Mouse (Mus musculus) liver, embryonic 14 days (tissue): ENCODE data around the gene Zfp870. TPM values are rescaled to one million over a fixed set of nuclear protein-coding genes. Genes with fewer than 3 reads are reported as not detected.

Source experiments
- polyA plus RNA-seq: library from polyadenylated mRNA; depleted of rRNA; stranded (reverse); fragments of >200 nt; gene quantifications from 2 replicates; pipeline ENCODE4 v1.2.3, GENCODE M21; 2012; rRNA removed

Gene Zfp870
- polyA plus RNA-seq, result 0.90 and 0.93 TPM in 2 replicates

DNA sequence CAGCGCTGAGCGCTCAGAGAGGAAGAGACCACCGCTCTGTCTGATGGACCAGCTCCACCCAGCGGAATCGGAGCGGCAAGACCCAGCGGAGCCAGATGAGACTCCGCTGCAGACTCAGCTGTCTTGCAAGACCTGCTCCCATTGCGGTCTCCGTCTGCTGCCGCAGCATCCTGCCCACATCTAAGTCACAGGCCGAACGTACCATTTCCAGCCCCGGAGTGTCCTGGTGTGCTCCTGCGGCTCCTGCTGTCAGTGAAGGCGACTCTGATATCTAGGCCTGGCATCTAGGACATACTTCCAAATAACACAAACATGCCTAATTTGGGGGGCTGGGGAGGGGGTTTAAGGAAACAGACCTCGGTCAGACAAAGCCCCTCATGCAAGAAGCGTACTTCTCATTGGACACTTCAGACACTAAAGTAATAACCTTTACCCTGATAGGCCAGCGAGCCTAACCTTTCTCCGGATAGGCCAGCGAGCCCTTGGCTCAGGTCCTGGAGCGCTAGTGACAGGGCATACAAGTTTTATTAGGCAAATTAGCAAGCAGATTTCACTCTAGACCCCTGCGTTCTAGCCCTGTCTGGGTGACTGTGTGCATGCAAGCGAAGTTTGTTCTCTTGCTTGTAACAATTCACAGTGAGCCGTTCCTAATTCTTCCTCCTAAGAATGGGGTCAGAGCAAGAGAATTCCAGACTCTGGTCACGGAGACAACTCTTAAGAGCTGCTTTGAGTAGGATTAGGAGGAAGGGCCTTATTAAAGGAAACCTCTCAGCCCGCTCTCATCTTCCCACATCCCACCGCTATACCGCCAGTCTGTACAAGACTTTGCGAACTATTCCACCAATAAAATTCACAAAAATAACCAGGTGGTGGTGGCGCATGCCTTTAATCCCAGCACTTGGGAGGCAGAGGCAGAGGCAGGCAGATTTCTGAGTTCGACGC, at the start of gene Zfp870:
Gene Zfp870, minus strand, starts transcription at position 404 of the 942 bp plus-strand sequence.

DNA sequence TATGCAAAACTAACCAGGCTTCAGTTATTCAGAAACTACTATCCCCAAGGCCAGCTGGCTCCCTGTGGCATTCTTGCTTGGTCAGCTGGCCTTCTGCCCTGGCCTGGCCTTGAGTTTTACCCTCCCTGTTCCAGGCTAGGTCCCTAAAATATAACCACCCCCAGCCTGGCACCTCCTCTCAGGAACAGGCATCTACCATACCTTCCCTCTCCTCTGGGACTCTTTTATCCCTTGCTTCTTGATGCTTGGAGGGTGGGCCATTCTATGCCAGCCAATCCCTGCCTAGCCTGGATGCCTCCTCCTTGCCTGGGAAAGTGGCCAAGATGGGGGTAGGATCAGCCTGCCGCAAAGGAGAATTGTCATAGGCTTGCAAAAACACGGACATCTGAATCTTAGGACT, 25.7 kb upstream of the Zfp870 start, which contains the start of gene Cyp4f14:
Gene Cyp4f14, minus strand, starts transcription at position 212 of the 400 bp plus-strand sequence.

DNA sequence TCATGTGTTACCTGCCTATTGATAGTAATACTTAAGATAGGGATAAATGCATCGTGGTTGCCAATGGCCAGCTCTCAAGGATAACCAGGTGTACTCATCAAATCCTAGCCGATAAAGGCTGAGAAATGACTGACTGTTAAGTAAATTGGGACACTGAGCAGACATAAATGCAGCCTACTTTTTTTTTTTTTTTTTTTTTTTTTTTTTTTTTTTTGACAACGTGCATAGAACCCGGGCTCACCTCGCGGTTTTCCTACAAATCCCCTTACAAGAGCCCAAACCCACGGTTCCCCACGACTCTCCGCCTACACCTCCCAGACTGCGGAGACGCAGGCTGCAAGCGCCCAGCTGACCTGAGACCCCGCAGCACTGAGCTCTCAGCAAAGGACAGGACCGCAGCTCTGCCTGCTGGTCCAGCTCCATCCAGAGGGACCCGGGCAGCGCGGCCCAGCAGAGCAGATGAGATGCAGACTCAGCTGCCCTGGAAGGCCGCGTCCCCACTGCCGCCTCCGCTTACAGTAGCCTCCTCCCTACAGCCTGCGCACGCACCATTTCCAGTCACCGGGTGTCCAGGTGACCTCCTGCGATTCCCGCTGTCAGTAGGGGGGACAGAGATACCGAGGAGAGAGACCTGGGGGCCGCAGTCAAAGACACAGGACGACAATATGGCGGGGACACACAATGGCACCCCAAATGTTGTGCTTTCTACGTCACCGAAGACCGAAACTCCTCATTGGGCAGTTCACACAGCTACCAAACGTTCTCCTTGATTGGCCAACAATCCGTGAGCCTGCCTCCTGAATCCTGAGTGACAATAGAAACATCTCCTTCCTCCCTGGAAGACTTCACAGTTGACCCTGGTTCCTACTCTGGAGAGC, 61.7 kb downstream of the Zfp870 start, which contains the start of gene Zfp799:
Gene Zfp799, minus strand, starts transcription at position 722 of the 878 bp plus-strand sequence.

Other genes starting within 250 kb of the Zfp870 start
- not detected in 2 replicates for gene Cyp4f40, start 232.7 kb downstream of the Zfp870 start, polyA plus RNA-seq
- 3.5 and 4.0 TPM in 2 replicates for gene Cyp4f15, start 206.0 kb downstream of the Zfp870 start, polyA plus RNA-seq
- 7.6 and 9.3 TPM in 2 replicates for gene Zfp871, start 103.4 kb downstream of the Zfp870 start, polyA plus RNA-seq
- 0.11 and 0.17 TPM in 2 replicates for gene Zfp811, start 81.7 kb downstream of the Zfp870 start, polyA plus RNA-seq
- gene Zfp799, start 61.4 kb downstream of the Zfp870 start, polyA plus RNA-seq, result 1.0 TPM in 2 replicates
- gene Cyp4f14, start 25.7 kb upstream of the Zfp870 start, polyA plus RNA-seq, result not detected in 2 replicates
- 3.7 and 3.9 TPM in 2 replicates for gene Cyp4f13, start 55.8 kb upstream of the Zfp870 start, polyA plus RNA-seq
- 2.7 and 3.1 TPM in 2 replicates for gene Zfp472, start 74.2 kb upstream of the Zfp870 start, polyA plus RNA-seq
- gene Zfp952, start 101.5 kb upstream of the Zfp870 start, polyA plus RNA-seq, result 1.9 and 2.1 TPM in 2 replicates
- 1.3 and 1.5 TPM in 2 replicates for gene Zfp763, start 141.8 kb upstream of the Zfp870 start, polyA plus RNA-seq
- gene 4921501E09Rik, start 176.4 kb upstream of the Zfp870 start, polyA plus RNA-seq, result not detected in 2 replicates
- 0.67 and 0.91 TPM in 2 replicates for gene Zfp563, start 197.7 kb upstream of the Zfp870 start, polyA plus RNA-seq
- gene Morc2b, start 248.0 kb upstream of the Zfp870 start, polyA plus RNA-seq, result not detected in 2 replicates